Mouse (Mus musculus) C2C12 (cell line): Measurements from ENCODE around the gene Tgds. TPM values are rescaled to one million over a fixed set of nuclear protein-coding genes. Genes with fewer than 3 reads are reported as not detected.

ENCODE experiments used
- H3K27me3 ChIP-seq: one replicate; pipeline ENCODE4 v1.6.1; 2011; ENCODE audit not compliant: control insufficient read depth, insufficient read depth, insufficient read length
- H3K36me3 ChIP-seq: one replicate; pipeline ENCODE4 v1.6.1; 2011; ENCODE audit not compliant: control insufficient read depth, insufficient read depth
- H3K4me3 ChIP-seq: one replicate; pipeline ENCODE4 v1.5.1; 2011; ENCODE audit warnings: mild to moderate bottlenecking, control low read depth; ENCODE audit not compliant: poor library complexity, insufficient read depth, severe bottlenecking
- H3K79me2 ChIP-seq: one replicate; pipeline ENCODE4 v1.6.1; 2011; ENCODE audit not compliant: control insufficient read depth, insufficient read depth
- H3K79me3 ChIP-seq: one replicate; pipeline ENCODE4 v1.6.1; 2011; ENCODE audit warnings: low read depth, control low read depth
- H3ac ChIP-seq: one replicate; pipeline ENCODE3; 2011; ENCODE audit warnings: low read depth; ENCODE audit not compliant: control insufficient read depth, insufficient read length
- CEBPB ChIP-seq: IDR thresholded peaks from one replicate; pipeline ENCODE4 v1.6.1; 2011; ENCODE audit warnings: low read depth, mild to moderate bottlenecking, control low read depth, moderate library complexity
- CTCF ChIP-seq: IDR thresholded peaks from one replicate; pipeline ENCODE4 v1.5.1; 2011; ENCODE audit not compliant: control insufficient read depth, insufficient read depth, insufficient read length
- FOSL1 ChIP-seq: IDR thresholded peaks from one replicate; pipeline ENCODE4 v1.8.0; 2011; ENCODE audit warnings: mild to moderate bottlenecking, low read length; ENCODE audit not compliant: poor library complexity, insufficient read depth, severe bottlenecking
- MAX ChIP-seq: IDR thresholded peaks from one replicate; pipeline ENCODE4 v1.6.1; 2011; ENCODE audit warnings: mild to moderate bottlenecking, control low read depth
- MYOD1 ChIP-seq: IDR thresholded peaks from one replicate; pipeline ENCODE4 v1.6.1; 2011; ENCODE audit warnings: low read depth; ENCODE audit not compliant: control insufficient read depth, insufficient read length
- MYOG ChIP-seq: IDR thresholded peaks from one replicate; pipeline ENCODE4 v1.6.1; 2011; ENCODE audit not compliant: control insufficient read depth, insufficient read length; ENCODE audit errors: extremely low read depth
- USF1 ChIP-seq: IDR thresholded peaks from one replicate; pipeline ENCODE4 v1.6.1; 2011; ENCODE audit warnings: low read depth, mild to moderate bottlenecking, control low read depth, moderate library complexity
- polyA plus RNA-seq: library from polyadenylated mRNA; unstranded; fragments of >200 nt; fragmentation: generic; extraction: Trizol; gene quantifications from one replicate; pipeline ENCODE4 v1.2.1, GENCODE M21; 2012; ENCODE audit warnings: missing spikeins

Gene Tgds
- polyA plus RNA-seq, 1 experiment, result 13.7 TPM

GRCm38 (mm10) chr14:118148046-118148445, 15.5 kb upstream of the Tgds start:
- Histone ChIP-seq H3K27me3 (no peaks in the 10 kb centered on the region), H3K4me3 (no peak overlapping the region), H3K79me2 (no peaks in the 10 kb centered on the region), H3ac (no peak overlapping the region), H3K79me3 (no peaks in the 10 kb centered on the region), H3K36me3 (peaks cover 13% of the 10 kb centered on the region)
- TF ChIP-seq CEBPB (no peak), USF1 (no peak), FOSL1 (no peak), CTCF (no peak)

- no peaks in the 10 kb centered on the region for H3K27me3 ChIP-seq
- peaks cover 27% of the 10 kb centered on the region for H3K36me3 ChIP-seq
- H3K79me3 ChIP-seq, result no peaks in the 10 kb centered on the region
Measured at GRCm38 (mm10) chr14:118142283-118142682, 9.7 kb upstream of the Tgds start.

GRCm38 (mm10) chr14:118137487-118137886, 4.9 kb upstream of the Tgds start:
- Histone ChIP-seq H3K79me2 (peaks cover 10% of the 10 kb centered on the region), H3ac (peak overlapping the region; percentile 92), H3K4me3 (peak overlapping the region; percentile 53), H3K79me3 (no peaks in the 10 kb centered on the region), H3K36me3 (peaks cover 25% of the 10 kb centered on the region), H3K27me3 (no peaks in the 10 kb centered on the region)
- TF ChIP-seq FOSL1 (no peak), MYOD1 (no peak), USF1 (no peak), MAX (no peak), MYOG (no peak), CEBPB (no peak), CTCF (no peak)

More at GRCm38 (mm10) chr14:118142283-118142682, 9.7 kb upstream of the Tgds start:
- H3K4me3 ChIP-seq, result no peak overlapping the region
- peaks cover 8% of the 10 kb centered on the region for H3K79me2 ChIP-seq
- TF ChIP-seq MYOD1, result no peak
- TF ChIP-seq MAX, result no peak
- no peak for TF ChIP-seq CEBPB
- TF ChIP-seq CTCF, result no peak
- TF ChIP-seq USF1, result no peak
- TF ChIP-seq FOSL1, result no peak
- TF ChIP-seq MYOG, result no peak
- no peak overlapping the region for H3ac ChIP-seq

- H3ac ChIP-seq, result peak within 1 kb of the TSS; percentile 92
- no peaks in the 10 kb centered on the region for H3K27me3 ChIP-seq
- H3K79me2 ChIP-seq, result peaks cover 16% of the 10 kb centered on the region
- peak within 1 kb of the TSS; percentile 53 for H3K4me3 ChIP-seq
- peaks cover 5% of the 10 kb centered on the region for H3K79me3 ChIP-seq
- TF ChIP-seq MAX, result peak; percentile 96
- no peak for TF ChIP-seq MYOG
- H3K36me3 ChIP-seq, result peaks cover 19% of the 10 kb centered on the region
Measured at GRCm38 (mm10) chr14:118136744-118137452, 4.3 kb upstream of the Tgds start, which contains the start of gene Gpr180. Gene Gpr180, plus strand, starts transcription at chr14:118137158.

GRCm38 (mm10) chr14:118131931-118132641, 469 bp downstream of the Tgds start:
- H3ac ChIP-seq, result peak overlapping the region; percentile 85
- no peaks in the 10 kb centered on the region for H3K27me3 ChIP-seq
- peaks cover 13% of the 10 kb centered on the region for H3K79me3 ChIP-seq
- peaks cover 22% of the 10 kb centered on the region for H3K36me3 ChIP-seq
- peaks cover 24% of the 10 kb centered on the region for H3K79me2 ChIP-seq
- TF ChIP-seq CEBPB (no peak), MAX (no peak)
- H3K4me3 ChIP-seq, result peak overlapping the region; percentile 97

GRCm38 (mm10) chr14:118131472-118131871, 1.1 kb downstream of the Tgds start:
- no peaks in the 10 kb centered on the region for H3K27me3 ChIP-seq
- peaks cover 28% of the 10 kb centered on the region for H3K79me2 ChIP-seq
- peak overlapping the region; percentile 97 for H3K4me3 ChIP-seq
- peaks cover 13% of the 10 kb centered on the region for H3K79me3 ChIP-seq
- TF ChIP-seq USF1, result no peak
- TF ChIP-seq MYOG, result no peak
- no peak for TF ChIP-seq MAX
- TF ChIP-seq MYOD1, result no peak
- TF ChIP-seq CTCF, result no peak
- no peak for TF ChIP-seq CEBPB
- no peak for TF ChIP-seq FOSL1
- H3K36me3 ChIP-seq, result peaks cover 28% of the 10 kb centered on the region
- H3ac ChIP-seq, result peak overlapping the region; percentile 0
